9 mouse cellular contexts compared by ENCODE assay signal in the genomic region with DNA sequence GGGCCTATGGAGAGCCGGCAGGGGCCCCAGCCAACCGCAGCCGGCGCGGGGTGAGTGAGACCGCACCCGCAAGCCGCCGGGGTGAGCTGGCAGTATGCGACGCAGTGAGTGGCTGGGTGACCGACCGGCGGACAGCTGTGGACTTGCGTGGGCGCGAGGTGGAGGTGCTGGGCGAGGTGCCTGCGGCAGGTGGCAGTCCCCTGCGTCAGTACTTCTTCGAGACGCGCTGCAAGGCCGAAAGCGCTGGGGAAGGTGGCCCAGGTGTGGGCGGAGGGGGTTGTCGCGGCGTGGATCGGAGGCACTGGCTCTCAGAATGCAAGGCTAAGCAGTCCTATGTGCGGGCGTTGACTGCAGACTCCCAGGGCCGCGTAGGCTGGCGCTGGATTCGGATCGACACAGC. TPM values are rescaled to one million over a fixed set of nuclear protein-coding genes. Genes with fewer than 3 reads are reported as not detected.
DNase-seq lines count a peak whose midpoint lies in the region; ATAC-seq and TF ChIP-seq lines count a peak whose summit lies in the region.
"Had no signal": no experiment of that assay in that cellular context is flagged by ENCODE, and none has a peak within 500 bp of the region (broad histone marks: within the 10 kb centered on the region; RNA-seq: fewer than 3 reads in every experiment).

No protein-coding gene starts in this region.

- peaks cover 98% of the 10 kb centered on the region for H3K27me3 ChIP-seq in heart, embryonic 13.5 days (replicated peaks)
- H3K27me3 ChIP-seq in testis, adult 2 months (ENCODE audit: control insufficient read depth, insufficient read depth, low read length), result peaks cover 10% of the 10 kb centered on the region
- peaks cover 59% of the 10 kb centered on the region for H3K27me3 ChIP-seq in intestine, postnatal 0 days (replicated peaks; ENCODE audit: control insufficient read depth, insufficient read depth, low read length)
- H3K27me3 ChIP-seq in stomach, embryonic 15.5 days (replicated peaks), result peaks cover 65% of the 10 kb centered on the region

- H3K4me2 ChIP-seq in heart, embryonic 13.5 days, result peak overlapping the region; percentile 50
- peak overlapping the region; percentile 52 for H3K4me2 ChIP-seq in intestine, postnatal 0 days (replicated peaks; ENCODE audit: low read depth)
- H3K4me2 ChIP-seq in stomach, embryonic 15.5 days, result peak overlapping the region; percentile 39

- peaks cover 1% of the 10 kb centered on the region for H3K36me3 ChIP-seq in heart, embryonic 13.5 days
- no peaks in the 10 kb centered on the region for H3K36me3 ChIP-seq in testis, adult 2 months (ENCODE audit: control insufficient read depth, insufficient read depth, low read length)
- H3K36me3 ChIP-seq in intestine, postnatal 0 days (ENCODE audit: control insufficient read depth, insufficient read depth), result 0 out of 2 replicates have a peak, but pooled peaks cover under 1% of the 10 kb centered on the region
- H3K36me3 ChIP-seq in stomach, embryonic 15.5 days, result no peaks in the 10 kb centered on the region

- no peak for TF ChIP-seq CTCF in testis, adult 2 months (IDR thresholded peaks at IDR 0.05; ENCODE audit: control insufficient read depth, insufficient read depth, insufficient replicate concordance, low read depth, low read length)
- no peak for TF ChIP-seq CTCF in intestine, postnatal 0 days (IDR thresholded peaks at IDR 0.05; ENCODE audit: low read depth)

- H3K9ac ChIP-seq in heart, embryonic 13.5 days, result 0 out of 2 replicates have a peak overlapping the region, but pooled peaks have one; percentile 42
- H3K9ac ChIP-seq in intestine, postnatal 0 days (ENCODE audit: low read depth, low read length), result no peak overlapping the region
- no peak overlapping the region for H3K9ac ChIP-seq in stomach, embryonic 15.5 days

- H3K9me3 ChIP-seq in heart, embryonic 13.5 days, result no peaks in the 10 kb centered on the region
- H3K9me3 ChIP-seq in intestine, postnatal 0 days (ENCODE audit: control insufficient read depth), result no peaks in the 10 kb centered on the region
- H3K9me3 ChIP-seq in stomach, embryonic 15.5 days, result no peaks in the 10 kb centered on the region

- H3K4me3 ChIP-seq in heart, embryonic 13.5 days, result peak overlapping the region; percentile 30
- H3K4me3 ChIP-seq in testis, adult 2 months (ENCODE audit: control insufficient read depth, low read depth, low read length), result peak overlapping the region; percentile 72
- peak overlapping the region; percentile 11; the same call in 1 of the 2 replicates for H3K4me3 ChIP-seq in intestine, postnatal 0 days (ENCODE audit: low read depth, low read length)
- peak overlapping the region; percentile 12; the same call in 1 of the 2 replicates for H3K4me3 ChIP-seq in stomach, embryonic 15.5 days (replicated peaks)

- WGBS in heart, embryonic 13.5 days, result 17% methylated on average over 37 of the region's 37 CpGs
- WGBS in intestine, postnatal 0 days, result 25% methylated on average over 37 of the region's 37 CpGs
- WGBS in stomach, embryonic 15.5 days, result 26% methylated on average over 37 of the region's 37 CpGs

- ATAC-seq in heart, embryonic 13.5 days (ENCODE audit: extremely low read depth, insufficient number of reproducible peaks, low FRiP score, low TSS enrichment), result no peak
- no peak for ATAC-seq in intestine, postnatal 0 days
- no peak for ATAC-seq in stomach, embryonic 15.5 days (ENCODE audit: insufficient read depth, low FRiP score, low read depth)
- ATAC-seq: Patski had no signal

- peaks cover 44% of the 10 kb centered on the region for H3K4me1 ChIP-seq in heart, embryonic 13.5 days
- H3K4me1 ChIP-seq in testis, adult 2 months (ENCODE audit: control insufficient read depth, insufficient read depth, low read length), result peaks cover 38% of the 10 kb centered on the region
- peaks cover 14% of the 10 kb centered on the region; the same call in 1 of the 2 replicates for H3K4me1 ChIP-seq in intestine, postnatal 0 days (replicated peaks; ENCODE audit: control insufficient read depth, insufficient read depth, low read length)
- peaks cover 42% of the 10 kb centered on the region for H3K4me1 ChIP-seq in stomach, embryonic 15.5 days

- no peak for TF ChIP-seq POLR2A in testis, adult 2 months (IDR thresholded peaks at IDR 0.05; ENCODE audit: control insufficient read depth, low read depth, low read length)

- H3K27ac ChIP-seq in heart, embryonic 13.5 days (replicated peaks), result no peak overlapping the region
- no peak overlapping the region for H3K27ac ChIP-seq in testis, adult 2 months (ENCODE audit: control insufficient read depth, insufficient read depth, low read depth, low read length)
- H3K27ac ChIP-seq in intestine, postnatal 0 days (ENCODE audit: low read depth, low read length), result no peak overlapping the region
- no peak overlapping the region for H3K27ac ChIP-seq in stomach, embryonic 15.5 days

- DNase-seq in heart, adult 18-20 months, result no peak
- DNase-seq in testis, postnatal 14 days (ENCODE audit: low spot score), result no peak
- DNase-seq in embryo, embryonic 9.5 days (ENCODE audit: extremely low spot score), result no peak
- DNase-seq in adipocyte (ENCODE audit: low spot score), result no peak

RNA-seq across cellular contexts. Expression of gene Ntf5, which starts 2.1 kb away (rescaled TPM):
- polyA plus RNA-seq in heart, embryonic 13.5 days (2015; fragmentation: Nextera tagmentation; extraction: Ambion mirVana), result 1.6 and 1.8 TPM in 2 replicates
- total RNA-seq in heart, adult 18-20 months (2021), result under 1 TPM; 0.25 to 0.28 TPM
- polyA plus RNA-seq in testis, adult 2 months (2012; rRNA removed), result 0.19 and 0.25 TPM in 2 replicates
- 2.0 TPM in 2 replicates for polyA plus RNA-seq in intestine, postnatal 0 days (2015; fragmentation: Nextera tagmentation; extraction: Ambion mirVana)
- 2.6 and 2.7 TPM in 2 replicates for polyA plus RNA-seq in stomach, embryonic 15.5 days (2015; fragmentation: Nextera tagmentation; extraction: Ambion mirVana)

RNA-seq across cellular contexts. Expression of gene Lhb, which starts 5.0 kb away (rescaled TPM):
- not detected in 2 replicates for polyA plus RNA-seq in heart, embryonic 13.5 days (2015; fragmentation: Nextera tagmentation; extraction: Ambion mirVana)
- not detected for total RNA-seq in heart, adult 18-20 months (2021)
- polyA plus RNA-seq in testis, adult 2 months (2012; rRNA removed), result 32.8 and 38.1 TPM in 2 replicates
- not detected in 2 replicates for polyA plus RNA-seq in intestine, postnatal 0 days (2015; fragmentation: Nextera tagmentation; extraction: Ambion mirVana)
- 0.62 TPM in 1 of 2 replicates, not detected in the other for polyA plus RNA-seq in stomach, embryonic 15.5 days (2015; fragmentation: Nextera tagmentation; extraction: Ambion mirVana)

RNA-seq across cellular contexts. Expression of gene Kcna7, which starts 10.2 kb away (rescaled TPM):
- polyA plus RNA-seq in heart, embryonic 13.5 days (2015; fragmentation: Nextera tagmentation; extraction: Ambion mirVana), result 0.32 and 0.50 TPM in 2 replicates
- total RNA-seq in heart, adult 18-20 months (2021), result 1 to 10 TPM; 6.1 to 7.4 TPM
- 0.99 and 1.1 TPM in 2 replicates for polyA plus RNA-seq in testis, adult 2 months (2012; rRNA removed)
- polyA plus RNA-seq in intestine, postnatal 0 days (2015; fragmentation: Nextera tagmentation; extraction: Ambion mirVana), result 0.07 and 0.08 TPM in 2 replicates
- 0.08 TPM in 1 of 2 replicates, not detected in the other for polyA plus RNA-seq in stomach, embryonic 15.5 days (2015; fragmentation: Nextera tagmentation; extraction: Ambion mirVana)

RNA-seq across cellular contexts. Expression of gene Gys1, which starts 19.0 kb away (rescaled TPM):
- 91.8 and 95.3 TPM in 2 replicates for polyA plus RNA-seq in heart, embryonic 13.5 days (2015; fragmentation: Nextera tagmentation; extraction: Ambion mirVana)
- total RNA-seq in heart, adult 18-20 months (2021), result 100 to 1,000 TPM in 1 of 2 experiments, 10 to 100 TPM in 1; 99.2 to 105 TPM
- polyA plus RNA-seq in testis, adult 2 months (2012; rRNA removed), result 1.7 and 2.3 TPM in 2 replicates
- polyA plus RNA-seq in intestine, postnatal 0 days (2015; fragmentation: Nextera tagmentation; extraction: Ambion mirVana), result 10.4 and 10.6 TPM in 2 replicates
- polyA plus RNA-seq in stomach, embryonic 15.5 days (2015; fragmentation: Nextera tagmentation; extraction: Ambion mirVana), result 34.3 and 37.7 TPM in 2 replicates

RNA-seq across cellular contexts. Expression of gene Snrnp70, which starts 20.1 kb away (rescaled TPM):
- 136 and 140 TPM in 2 replicates for polyA plus RNA-seq in heart, embryonic 13.5 days (2015; fragmentation: Nextera tagmentation; extraction: Ambion mirVana)
- 10 to 100 TPM; 81.1 to 85.7 TPM for total RNA-seq in heart, adult 18-20 months (2021)
- polyA plus RNA-seq in testis, adult 2 months (2012; rRNA removed), result 180 and 202 TPM in 2 replicates
- 81.3 and 85.5 TPM in 2 replicates for polyA plus RNA-seq in intestine, postnatal 0 days (2015; fragmentation: Nextera tagmentation; extraction: Ambion mirVana)
- polyA plus RNA-seq in stomach, embryonic 15.5 days (2015; fragmentation: Nextera tagmentation; extraction: Ambion mirVana), result 225 and 247 TPM in 2 replicates

Comparison
In these comparisons a context has a peak if more than half of its experiments do, and no peak if none do; other contexts are left out.
1. H3K4me3 ChIP-seq: peak in every context shown above with its lines; median percentile 72 in testis, adult 2 months; 30 in heart, embryonic 13.5 days; 12 in stomach, embryonic 15.5 days; 11 in intestine, postnatal 0 days.
2. RNA of gene Lhb, which starts 5.0 kb away (polyA plus RNA-seq): 32.8 to 38.1 TPM in testis, adult 2 months; not detected in heart, embryonic 13.5 days, 0.62 TPM in stomach, embryonic 15.5 days and not detected in intestine, postnatal 0 days; every median in the first group is over 10 times any median in the second.
3. Peak in every context shown above with its lines, with median percentiles within 50 percentile points of each other: H3K4me2 ChIP-seq.